Mouse (Mus musculus): Measurements from ENCODE around the gene Mt4. TPM values are rescaled to one million over a fixed set of nuclear protein-coding genes. Genes with fewer than 3 reads are reported as not detected.

Gene Mt4
- not detected for total RNA-seq (2021)
- not detected in 2 replicates for polyA plus RNA-seq (2012; rRNA removed)
- long read RNA-seq, result 0 reads

GRCm38 (mm10) chr8:94136933-94137332, at the start of gene Mt4:
Gene Mt4 (plus strand): TSS chr8:94137197.
- no peak for DNase-seq

GRCm38 (mm10) chr8:94087964-94088363, 49.0 kb upstream of the Mt4 start:
- no peak for DNase-seq

- no peak for DNase-seq
Observed at GRCm38 (mm10) chr8:94089715-94090114, 47.3 kb upstream of the Mt4 start.

- DNase-seq, result no peak
Observed at GRCm38 (mm10) chr8:94092848-94093247, 44.1 kb upstream of the Mt4 start.

GRCm38 (mm10) chr8:94094281-94094680, 42.7 kb upstream of the Mt4 start:
- no peak for DNase-seq

- peak; percentile 99 for DNase-seq
Observed at GRCm38 (mm10) chr8:94098081-94098974, 38.7 kb upstream of the Mt4 start, which contains the start of gene Bbs2. Gene Bbs2 (minus strand): TSS chr8:94098928.

GRCm38 (mm10) chr8:94098996-94099395, 38.0 kb upstream of the Mt4 start:
- DNase-seq, result no peak

GRCm38 (mm10) chr8:94104146-94104545, 32.9 kb upstream of the Mt4 start:
- peak; percentile 58 for DNase-seq

GRCm38 (mm10) chr8:94107871-94108270, 29.1 kb upstream of the Mt4 start:
- peak; percentile 79 for DNase-seq

- no peak for DNase-seq
Observed at GRCm38 (mm10) chr8:94109396-94109795, 27.6 kb upstream of the Mt4 start.

- DNase-seq, result no peak
Observed at GRCm38 (mm10) chr8:94109835-94110234, 27.2 kb upstream of the Mt4 start.

- no peak for DNase-seq
Observed at GRCm38 (mm10) chr8:94110526-94111177, 26.3 kb upstream of the Mt4 start.

GRCm38 (mm10) chr8:94113435-94113834, 23.6 kb upstream of the Mt4 start:
- DNase-seq, result no peak

GRCm38 (mm10) chr8:94113972-94114371, 23.0 kb upstream of the Mt4 start:
- no peak for DNase-seq

- no peak for DNase-seq
Observed at GRCm38 (mm10) chr8:94118776-94119430, 18.1 kb upstream of the Mt4 start.

GRCm38 (mm10) chr8:94121625-94122024, 15.4 kb upstream of the Mt4 start:
- no peak for DNase-seq

GRCm38 (mm10) chr8:94122711-94123468, 14.1 kb upstream of the Mt4 start:
- no peak for DNase-seq

GRCm38 (mm10) chr8:94127711-94128110, 9.3 kb upstream of the Mt4 start:
- no peak for DNase-seq

GRCm38 (mm10) chr8:94129133-94129789, 7.7 kb upstream of the Mt4 start:
- DNase-seq, result no peak

- DNase-seq, result no peak
Observed at GRCm38 (mm10) chr8:94130126-94130525, 6.9 kb upstream of the Mt4 start.

GRCm38 (mm10) chr8:94132096-94132495, 4.9 kb upstream of the Mt4 start:
- DNase-seq, result no peak
